ENCODE assay signal across 8 mouse cellular contexts in genomic region chr10:89383462-89383861, GRCm38 (mm10). TPM values are rescaled to one million over a fixed set of nuclear protein-coding genes. Genes with fewer than 3 reads are reported as not detected.
DNase-seq lines count a peak whose midpoint lies in the region; ATAC-seq and TF ChIP-seq lines count a peak whose summit lies in the region.

No protein-coding gene starts in this region.

- no peak overlapping the region for H3K4me2 ChIP-seq in limb, embryonic 11.5 days (ENCODE audit: low read depth, severe bottlenecking)

- ATAC-seq in limb, embryonic 11.5 days (ENCODE audit: insufficient number of reproducible peaks, low FRiP score, low TSS enrichment, low read depth) = peak; percentile 73; the same call in 1 of the 2 replicates
- peak; percentile 66; the same call in 1 of the 2 replicates for ATAC-seq in monocyte, adult 5-6 weeks (replicated peaks; ENCODE audit: insufficient number of reproducible peaks, low FRiP score, low TSS enrichment, poor library complexity, severe bottlenecking)

- DNase-seq in 3T3-L1 (ENCODE audit: low read depth, low spot score) = peak; percentile 84
- DNase-seq in adrenal gland, adult 2 months = peak; percentile 75
- peak; percentile 73 for DNase-seq in embryo, embryonic 9.5 days (ENCODE audit: extremely low spot score)
- DNase-seq in heart, adult 2 months = peak; percentile 62 to 76
- DNase-seq in kidney, adult 8-10 months = peak; percentile 62 to 84
- peak; percentile 86 for DNase-seq in limb, embryonic 11.5 days (ENCODE audit: low spot score)
- peak; percentile 69 to 88 for DNase-seq in spleen, postnatal 4 days (ENCODE audit: low spot score in 2 of 2)

- no peaks in the 10 kb centered on the region for H3K27me3 ChIP-seq in heart, adult 2 months (ENCODE audit: control insufficient read depth, insufficient read depth, low read length)
- H3K27me3 ChIP-seq in limb, embryonic 11.5 days (ENCODE audit: control insufficient read depth, insufficient read depth, low read length) = no peaks in the 10 kb centered on the region

- intact Hi-C loops in heart, adult 2 months (cut with DNase I) = loop anchor here (1.0 kb wide), 1 partner anchor 56 kb away; no protein-coding TSS in a partner anchor

- TF ChIP-seq POLR2A in heart, adult 2 months (IDR thresholded peaks at IDR 0.05; ENCODE audit: insufficient read depth, low read depth, low read length) = no peak

- no peaks in the 10 kb centered on the region for H3K79me2 ChIP-seq in heart, adult 2 months (replicated peaks; ENCODE audit: control insufficient read depth, insufficient read depth, low read length)

- H3K9ac ChIP-seq in heart, adult 2 months (ENCODE audit: low read depth, low read length) = no peak overlapping the region
- no peak overlapping the region for H3K9ac ChIP-seq in limb, embryonic 11.5 days (ENCODE audit: low read length)

- H3K4me3 ChIP-seq in heart, adult 2 months = no peak overlapping the region
- no peak overlapping the region for H3K4me3 ChIP-seq in limb, embryonic 11.5 days (ENCODE audit: low read depth, low read length)

- no peaks in the 10 kb centered on the region for H3K36me3 ChIP-seq in heart, adult 2 months (ENCODE audit: control insufficient read depth, insufficient read depth, low read length)
- no peaks in the 10 kb centered on the region for H3K36me3 ChIP-seq in limb, embryonic 11.5 days (ENCODE audit: control insufficient read depth, insufficient read depth, low read length)

- H3K4me1 ChIP-seq in heart, adult 2 months (ENCODE audit: control insufficient read depth, insufficient read depth, low read length) = no peaks in the 10 kb centered on the region
- H3K4me1 ChIP-seq in limb, embryonic 11.5 days (ENCODE audit: control insufficient read depth, insufficient read depth, low read length) = no peaks in the 10 kb centered on the region

- TF ChIP-seq CTCF in heart, adult 2 months (IDR thresholded peaks at IDR 0.05) = peak; percentile 94

- H3K27ac ChIP-seq in heart, adult 2 months = no peak overlapping the region
- H3K27ac ChIP-seq in limb, embryonic 11.5 days (replicated peaks; ENCODE audit: low read depth, low read length) = no peak overlapping the region

- TF ChIP-seq EP300 in heart, adult 2 months (IDR thresholded peaks at IDR 0.05; ENCODE audit: insufficient read depth, low read depth, low read length) = no peak

- 8% methylated on average over 5 of the region's 5 CpGs for WGBS in heart, adult 2 months
- WGBS in limb, embryonic 11.5 days = 3% methylated on average over 5 of the region's 5 CpGs

- H3K9me3 ChIP-seq in limb, embryonic 11.5 days (ENCODE audit: control insufficient read depth, low read length) = no peaks in the 10 kb centered on the region

RNA-seq across cellular contexts. Expression of gene Ano4, which starts 38.9 kb away (rescaled TPM):
- under 1 TPM; 0.17 to 0.41 TPM for total RNA-seq in adrenal gland, adult 2 months (2021)
- 0.07 TPM in 1 of 2 replicates, not detected in the other for polyA plus RNA-seq in adrenal gland, adult 2 months (2012; rRNA removed)
- 1 to 10 TPM; 7.2 to 7.5 TPM for total RNA-seq in heart, adult 2 months (2021)
- 4.3 and 5.5 TPM in 2 replicates for polyA plus RNA-seq in heart, adult 2 months (2012; rRNA removed)
- polyA plus RNA-seq in limb, embryonic 11.5 days (2014; fragmentation: Nextera tagmentation; extraction: Ambion mirVana) = 0.68 and 0.96 TPM in 2 replicates
- total RNA-seq in monocyte, adult 5-6 weeks (2017) = not detected in 3 replicates
